Mouse (Mus musculus) bone marrow, adult 2 months (tissue): Measurements from ENCODE around the gene Fermt3. TPM values are rescaled to one million over a fixed set of nuclear protein-coding genes. Genes with fewer than 3 reads are reported as not detected.

ENCODE experiments used
- H3K27ac ChIP-seq: fragments of 200-500 bp; 2 replicates; pipeline ENCODE4 v1.5.1; 2012; ENCODE audit warnings: low read depth, mild to moderate bottlenecking, control low read depth, inconsistent platforms, low read length; ENCODE audit not compliant: control insufficient read depth, poor library complexity, insufficient read depth
- H3K4me1 ChIP-seq: fragments of 200-500 bp; 2 replicates; pipeline ENCODE4 v1.6.1; 2011; ENCODE audit warnings: low read length; ENCODE audit not compliant: control insufficient read depth, insufficient read depth
- H3K4me3 ChIP-seq: fragments of 200-500 bp; replicated peaks from 2 replicates; pipeline ENCODE3; 2011; ENCODE audit warnings: mild to moderate bottlenecking, low read depth, low read length, control low read depth; ENCODE audit not compliant: control insufficient read depth
- CTCF ChIP-seq: fragments of 200-500 bp; IDR thresholded peaks from 2 replicates; pipeline ENCODE4 v1.5.1; 2011; ENCODE audit warnings: low read length, control low read depth; ENCODE audit not compliant: control insufficient read depth, insufficient read depth
- POLR2A ChIP-seq: fragments of 200-500 bp; IDR thresholded peaks from 2 replicates; pipeline ENCODE4 v1.6.1; 2011; ENCODE audit warnings: low read depth, mild to moderate bottlenecking, control low read depth, low read length, borderline replicate concordance; ENCODE audit not compliant: control insufficient read depth
- WGBS: fragments of 180-500 bp; shearing (Covaris S2); methylation state at CpG from one replicate; pipeline ENCODE4 v1.1.7; 2018; 5-methylcytosine and 5-hydroxymethylcytosine counted together
- polyA plus RNA-seq: library from polyadenylated mRNA; stranded (reverse); fragments of >200 nt; gene quantifications from 2 replicates; pipeline ENCODE4 v1.2.4, GENCODE M21; 2011; ENCODE audit warnings: low replicate concordance; ENCODE audit not compliant: missing spikeins, insufficient read depth, insufficient read length

Fermt3 gene
- polyA plus RNA-seq, 1 experiment: 202 TPM

- peaks cover 3% of the 10 kb centered on the region; the same call in 1 of the 2 replicates for H3K4me1 ChIP-seq
- peak overlapping the region; percentile 79 for H3K4me3 ChIP-seq
- H3K27ac ChIP-seq: peak overlapping the region; percentile 94
- WGBS: 6% methylated on average over 12 of the region's 12 CpGs
- no peak; the same call in 1 of the 2 replicates for TF ChIP-seq POLR2A
- no peak for TF ChIP-seq CTCF
Measured at GRCm38 (mm10) chr19:7017541-7018457, 1.5 kb downstream of the Fermt3 start.

- TF ChIP-seq POLR2A (no peak), CTCF (no peak)
- no peaks in the 10 kb centered on the region; the same call in 1 of the 2 replicates for H3K4me1 ChIP-seq
- WGBS: 87% methylated on average over 20 of the region's 20 CpGs
- no peak overlapping the region for H3K4me3 ChIP-seq
- no peak overlapping the region for H3K27ac ChIP-seq
Measured at GRCm38 (mm10) chr19:7014481-7015135, 4.7 kb downstream of the Fermt3 start.

- no peak for TF ChIP-seq POLR2A
- no peak for TF ChIP-seq CTCF
- H3K4me3 ChIP-seq: no peak overlapping the region
- no peaks in the 10 kb centered on the region; the same call in 1 of the 2 replicates for H3K4me1 ChIP-seq
- H3K27ac ChIP-seq: no peak overlapping the region
- WGBS: 93% methylated on average over 9 of the region's 9 CpGs
Measured at GRCm38 (mm10) chr19:7013984-7014383, 5.3 kb downstream of the Fermt3 start.

- H3K4me1 ChIP-seq: no peaks in the 10 kb centered on the region; the same call in 1 of the 2 replicates
- H3K27ac ChIP-seq: no peak overlapping the region
- H3K4me3 ChIP-seq: no peak overlapping the region
- WGBS: 90% methylated on average over 4 of the region's 4 CpGs
- TF ChIP-seq CTCF: no peak
- TF ChIP-seq POLR2A: no peak
Measured at GRCm38 (mm10) chr19:7012426-7012825, 6.8 kb downstream of the Fermt3 start.

GRCm38 (mm10) chr19:7006892-7007593, 12.2 kb downstream of the Fermt3 start:
- no peak for TF ChIP-seq CTCF
- no peak for TF ChIP-seq POLR2A
- no peaks in the 10 kb centered on the region for H3K4me1 ChIP-seq
- 84% methylated on average over 9 of the region's 9 CpGs for WGBS

GRCm38 (mm10) chr19:6999360-7000063, 19.8 kb downstream of the Fermt3 start:
- WGBS: 90% methylated on average over 19 of the region's 19 CpGs
- no peak for TF ChIP-seq POLR2A
- H3K4me3 ChIP-seq: no peak overlapping the region
- H3K27ac ChIP-seq: no peak overlapping the region
- H3K4me1 ChIP-seq: peaks cover 1% of the 10 kb centered on the region; the same call in 1 of the 2 replicates

More at GRCm38 (mm10) chr19:7006892-7007593, 12.2 kb downstream of the Fermt3 start:
- no peak overlapping the region for H3K27ac ChIP-seq
- H3K4me3 ChIP-seq: no peak overlapping the region

GRCm38 (mm10) chr19:6997721-6998290, 21.5 kb downstream of the Fermt3 start:
- no peak overlapping the region for H3K27ac ChIP-seq
- no peak overlapping the region for H3K4me3 ChIP-seq
- peaks cover 3% of the 10 kb centered on the region for H3K4me1 ChIP-seq
- WGBS: 72% methylated on average over 9 of the region's 9 CpGs
- no peak for TF ChIP-seq CTCF
- TF ChIP-seq POLR2A: no peak
